Mouse (Mus musculus): Measurements from ENCODE around the gene Slc29a4.

DNA sequence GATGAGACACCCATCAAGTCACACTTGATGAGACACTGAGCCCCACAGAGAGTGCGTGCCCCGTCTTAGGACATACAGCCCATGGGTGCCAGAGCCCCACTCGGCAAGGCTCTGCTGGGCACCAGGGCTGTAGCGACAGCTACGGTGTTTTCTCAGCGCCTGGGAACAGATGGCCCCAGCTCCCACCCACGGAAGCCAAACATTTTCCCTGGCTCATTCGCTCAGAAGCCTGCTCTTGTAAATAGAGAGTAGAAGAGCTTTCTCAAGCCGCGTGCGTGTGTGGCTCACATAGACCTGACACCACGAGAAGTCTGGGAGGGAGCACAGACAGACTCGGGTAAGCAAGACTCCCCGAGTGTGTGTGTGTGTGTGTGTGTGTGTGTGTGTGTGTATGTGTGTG, at the start of gene Slc29a4:
- no peak for TF ChIP-seq POLR2A (IDR thresholded peaks at IDR 0.05; ENCODE audit: low read depth, low read length)
- TF ChIP-seq CTCF (IDR thresholded peaks at IDR 0.05; ENCODE audit: extremely low read depth, insufficient read length, insufficient replicate concordance, low read depth, low read length), result no peak
